Mouse (Mus musculus) forebrain, postnatal 0 days (tissue): ENCODE results near the gene Anxa7. TPM values are rescaled to one million over a fixed set of nuclear protein-coding genes. Genes with fewer than 3 reads are reported as not detected.

ENCODE experiments used
- ATAC-seq: fragments of 200-750 bp; cut with Nextera tagmentation; 2 replicates; pipeline ENCODE4 v1.8.0; 2017; ENCODE audit warnings: mild to moderate bottlenecking, moderate library complexity
- DNase-seq: peaks from one replicate; pipeline ENCODE4 v3.0.0-alpha.2; 2015
- H3K27ac ChIP-seq: fragments of 300-500 bp; sonication (generic); 2 replicates; pipeline ENCODE4 v1.5.1; 2014; ENCODE audit warnings: low read depth, mild to moderate bottlenecking, antibody characterized with exemption, low read length, moderate library complexity, mixed read lengths
- H3K27me3 ChIP-seq: fragments of 300-500 bp; sonication (generic); 2 replicates; pipeline ENCODE4 v1.6.1; 2014; ENCODE audit warnings: mild to moderate bottlenecking, low read length, mixed read lengths; ENCODE audit not compliant: insufficient read depth
- H3K36me3 ChIP-seq: fragments of 300-500 bp; sonication (generic); 2 replicates; pipeline ENCODE4 v1.6.1; 2014; ENCODE audit warnings: mild to moderate bottlenecking, moderate library complexity; ENCODE audit not compliant: insufficient read depth
- H3K4me1 ChIP-seq: fragments of 300-500 bp; sonication (generic); 2 replicates; pipeline ENCODE4 v1.6.1; 2014; ENCODE audit warnings: antibody characterized with exemption; ENCODE audit not compliant: insufficient read depth
- H3K4me2 ChIP-seq: fragments of 300-500 bp; sonication (generic); 2 replicates; pipeline ENCODE4 v1.6.1; 2014; ENCODE audit warnings: low read depth, mild to moderate bottlenecking, moderate library complexity
- H3K4me3 ChIP-seq: fragments of 300-500 bp; sonication (generic); 2 replicates; pipeline ENCODE4 v1.5.1; 2014; ENCODE audit warnings: low read depth, low read length, mixed read lengths
- H3K9ac ChIP-seq: fragments of 300-500 bp; sonication (generic); 2 replicates; pipeline ENCODE4 v1.6.1; 2014; ENCODE audit warnings: mild to moderate bottlenecking
- H3K9me3 ChIP-seq: fragments of 300-500 bp; sonication (generic); 2 replicates; pipeline ENCODE4 v1.6.1; 2016; ENCODE audit warnings: low read length
- CTCF ChIP-seq: sonication (generic); IDR thresholded peaks from 2 replicates; pipeline ENCODE4 v1.5.1; 2016; ENCODE audit warnings: antibody characterized with exemption, control low read depth, low read depth
- WGBS: fragments of 180-500 bp; shearing (Covaris S2); extraction: QIAGEN DNeasy Blood & Tissue Kit; methylation state at CpG from one replicate; pipeline ENCODE4 v1.1.7; 2014; 5-methylcytosine and 5-hydroxymethylcytosine counted together
- polyA plus RNA-seq: library from polyadenylated mRNA; unstranded; fragments of >200 nt; fragmentation: Nextera tagmentation; extraction: Ambion mirVana; gene quantifications from 2 replicates; pipeline ENCODE4 v1.2.1, GENCODE M21; 2015
- total RNA-seq: library from RNA; depleted of rRNA; stranded (reverse); fragments of >200 nt; gene quantifications from 2 replicates; pipeline ENCODE4 v1.2.3, GENCODE M21; 2014; rRNA removed

The Anxa7 gene
- total RNA-seq (36.7 and 43.0 TPM in 2 replicates), polyA plus RNA-seq (20.9 and 21.2 TPM in 2 replicates)

DNA sequence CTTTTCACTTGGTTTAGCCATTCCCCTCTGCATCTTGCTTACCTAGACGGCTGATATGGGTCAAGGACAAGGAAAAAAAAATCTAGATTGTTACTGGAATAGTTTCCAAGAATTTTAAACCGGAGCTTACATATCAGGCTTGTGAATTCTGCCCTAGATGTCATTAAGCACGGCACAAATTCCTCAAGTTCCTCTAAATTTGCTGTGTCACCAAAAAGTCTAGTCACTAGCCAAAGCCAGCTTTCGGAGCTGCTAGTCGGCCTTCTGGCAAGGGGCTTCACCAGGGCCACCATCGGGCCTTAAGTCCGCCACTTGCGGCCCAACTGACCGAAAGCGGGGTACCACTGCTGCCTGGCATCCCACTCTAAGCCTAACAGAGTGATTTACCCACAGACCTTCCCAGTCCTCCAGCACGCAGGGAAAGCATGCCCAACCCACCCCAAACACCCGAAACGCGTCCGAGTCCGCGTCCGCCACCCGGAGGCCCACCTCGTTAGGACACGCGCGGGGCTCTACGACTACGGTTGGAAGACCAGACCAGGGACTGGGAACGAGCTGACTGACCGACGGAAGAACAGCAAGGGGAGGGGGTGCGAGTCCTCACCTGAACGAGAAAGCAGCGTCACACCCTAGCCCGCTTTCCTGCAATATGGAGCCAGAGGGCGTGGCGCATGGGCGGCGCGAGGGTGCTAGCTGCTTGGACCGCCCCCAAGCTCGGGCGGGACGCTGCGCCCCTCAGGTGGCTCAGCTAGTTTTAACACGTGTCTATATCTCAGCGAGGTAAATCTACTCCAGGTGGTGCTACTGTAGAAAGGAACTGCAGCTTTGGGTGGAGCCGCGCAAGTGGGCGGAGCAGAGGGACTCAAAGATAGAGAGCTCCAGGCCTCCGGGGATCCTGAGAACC, at the start of gene Anxa7:
TSS of gene Anxa7 (minus strand) at position 843 of the 904 bp plus-strand sequence.
- no peaks in the 10 kb centered on the region for H3K4me1 ChIP-seq
- H3K4me3 ChIP-seq: peak within 1 kb of the TSS; percentile 67
- H3K9me3 ChIP-seq: no peaks in the 10 kb centered on the region
- H3K36me3 ChIP-seq: peaks cover 5% of the 10 kb centered on the region; the same call in 1 of the 2 replicates
- ATAC-seq (peak; percentile 83), DNase-seq (peak; percentile 74)
- peak within 1 kb of the TSS; percentile 46; the same call in 1 of the 2 replicates for H3K27ac ChIP-seq
- H3K9ac ChIP-seq: peak within 1 kb of the TSS; percentile 68
- H3K27me3 ChIP-seq: no peaks in the 10 kb centered on the region
- WGBS: 4% methylated on average over 48 of the region's 48 CpGs
- peak; percentile 43; the same call in 1 of the 2 replicates for TF ChIP-seq CTCF
- peak within 1 kb of the TSS; percentile 71 for H3K4me2 ChIP-seq

DNA sequence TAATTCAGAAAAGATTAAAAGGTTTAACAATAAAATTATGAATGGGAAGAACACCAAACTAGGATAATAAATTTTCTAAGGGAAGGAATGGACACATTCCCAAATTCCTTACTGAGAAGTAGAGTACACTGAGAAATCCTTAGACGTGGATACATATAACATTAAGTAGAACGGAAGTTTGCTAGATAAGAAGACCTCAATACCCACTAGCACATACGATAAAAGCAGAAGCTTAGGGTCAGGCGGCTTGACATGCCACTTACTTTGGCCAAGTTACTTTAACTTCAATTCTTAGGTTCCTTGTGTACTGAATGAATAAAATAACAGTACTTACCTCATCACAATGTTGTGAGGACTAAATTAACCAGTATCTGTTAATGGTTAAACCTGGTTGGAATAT, 49.7 kb upstream of the Anxa7 start:
- ATAC-seq: no peak
- DNase-seq: no peak
- Histone ChIP-seq H3K36me3 (no peaks in the 10 kb centered on the region), H3K4me2 (no peak overlapping the region), H3K4me1 (no peaks in the 10 kb centered on the region), H3K4me3 (no peak overlapping the region), H3K9me3 (no peaks in the 10 kb centered on the region), H3K9ac (no peak overlapping the region), H3K27ac (no peak overlapping the region), H3K27me3 (no peaks in the 10 kb centered on the region)
- TF ChIP-seq CTCF: no peak
- WGBS: 89% methylated on average over 4 of the region's 4 CpGs

DNA sequence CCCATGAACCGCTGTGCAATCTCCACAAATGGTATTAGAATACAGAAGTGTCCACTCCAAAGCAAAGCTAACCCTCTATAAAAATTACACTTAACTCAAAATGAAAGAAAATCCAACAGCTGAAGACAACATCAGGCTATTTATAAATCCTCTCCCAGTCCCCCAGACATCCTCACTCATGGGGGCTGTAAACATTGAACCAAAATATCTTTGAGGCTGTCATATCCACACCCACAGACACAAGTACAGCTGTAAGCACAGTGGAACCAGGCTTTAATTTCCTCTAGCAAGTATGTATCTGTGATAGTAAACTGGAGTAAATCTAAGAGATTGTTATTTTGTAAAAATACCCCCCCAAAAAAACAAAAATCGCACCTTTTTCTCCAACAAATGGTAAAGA, 40.2 kb upstream of the Anxa7 start:
- DNase-seq: no peak

DNA sequence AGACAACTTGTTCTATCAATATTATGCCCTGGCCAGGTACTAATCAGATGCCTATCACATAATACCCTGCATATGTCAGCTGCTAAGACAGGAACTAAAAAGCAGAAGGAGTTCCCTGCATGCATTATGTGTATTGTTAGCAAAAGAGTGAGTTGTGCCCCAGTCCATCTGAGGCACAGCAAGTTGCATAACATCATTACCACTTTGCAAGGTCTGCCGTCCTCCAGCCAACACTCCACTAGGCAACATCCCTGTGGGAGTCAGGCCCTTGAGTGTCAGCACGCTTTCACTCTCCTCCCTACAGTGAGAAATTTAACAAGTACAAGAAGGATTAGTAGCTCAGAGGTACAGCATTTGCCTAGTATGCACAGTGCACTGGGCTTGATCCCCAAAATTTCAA, 28.5 kb upstream of the Anxa7 start:
- H3K27ac ChIP-seq: no peak overlapping the region
- WGBS: 69% methylated on average over 2 of the region's 2 CpGs
- ATAC-seq: no peak

More for the DNA sequence above, 40.2 kb upstream of the Anxa7 start:
- H3K4me3 ChIP-seq: no peak overlapping the region
- H3K9me3 ChIP-seq: no peaks in the 10 kb centered on the region
- H3K9ac ChIP-seq: no peak overlapping the region
- H3K4me2 ChIP-seq: no peak overlapping the region
- no peak for ATAC-seq
- H3K36me3 ChIP-seq: peaks cover 19% of the 10 kb centered on the region
- no peaks in the 10 kb centered on the region for H3K4me1 ChIP-seq
- 93% methylated on average over 2 of the region's 2 CpGs for WGBS
- no peak overlapping the region for H3K27ac ChIP-seq
- TF ChIP-seq CTCF: no peak
- no peaks in the 10 kb centered on the region for H3K27me3 ChIP-seq

DNA sequence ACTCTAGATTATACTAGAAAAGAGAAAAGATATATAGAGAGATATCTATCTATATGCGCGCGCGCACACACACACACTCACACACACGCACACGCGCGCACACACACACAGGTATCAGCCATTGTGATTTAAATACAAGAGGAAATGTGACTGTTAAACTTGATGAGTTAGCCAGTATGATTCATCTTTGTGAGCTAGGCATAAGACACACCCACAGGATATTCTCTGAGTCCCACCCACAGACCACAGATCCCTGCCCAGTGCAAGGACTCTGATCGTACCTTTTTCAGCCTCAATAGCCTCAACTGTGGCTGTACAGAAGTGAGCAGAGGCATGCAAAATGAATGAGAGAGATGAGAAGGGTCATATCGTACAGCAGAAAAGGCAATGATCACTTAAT, 23.0 kb upstream of the Anxa7 start:
- Histone ChIP-seq H3K27me3 (no peaks in the 10 kb centered on the region), H3K36me3 (peaks cover 15% of the 10 kb centered on the region), H3K9me3 (no peaks in the 10 kb centered on the region), H3K4me1 (no peaks in the 10 kb centered on the region), H3K4me2 (no peak overlapping the region), H3K9ac (no peak overlapping the region), H3K27ac (no peak overlapping the region), H3K4me3 (no peak overlapping the region)
- ATAC-seq (no peak), DNase-seq (no peak)
- WGBS: 96% methylated on average over 10 of the region's 10 CpGs
- TF ChIP-seq CTCF: no peak

More for the DNA sequence above, 28.5 kb upstream of the Anxa7 start:
- DNase-seq: no peak
- Histone ChIP-seq H3K9me3 (no peaks in the 10 kb centered on the region), H3K4me1 (no peaks in the 10 kb centered on the region), H3K4me2 (no peak overlapping the region), H3K4me3 (no peak overlapping the region), H3K9ac (no peak overlapping the region), H3K36me3 (peaks cover 11% of the 10 kb centered on the region; the same call in 1 of the 2 replicates), H3K27me3 (no peaks in the 10 kb centered on the region)
- TF ChIP-seq CTCF: no peak

DNA sequence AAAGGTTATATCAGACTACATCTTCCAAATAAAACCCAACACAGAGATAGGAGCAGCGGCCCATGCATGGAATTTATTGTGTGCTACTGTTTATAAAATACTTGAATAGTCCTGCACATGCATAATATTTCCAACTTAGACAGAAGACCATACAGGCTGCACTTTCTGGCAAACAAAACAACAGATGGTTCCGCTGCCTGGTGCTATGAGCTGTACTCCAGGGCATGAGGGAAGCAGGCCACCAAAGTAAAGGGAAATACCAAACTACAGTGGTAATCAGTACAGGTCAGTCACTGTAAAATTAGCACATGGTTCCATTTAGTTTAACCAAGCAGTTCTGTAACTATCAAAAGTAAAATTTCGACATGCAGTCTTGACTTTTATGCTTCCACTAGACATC, 20.0 kb upstream of the Anxa7 start:
- Histone ChIP-seq H3K36me3 (peaks cover 19% of the 10 kb centered on the region), H3K9ac (no peak overlapping the region), H3K9me3 (no peaks in the 10 kb centered on the region), H3K4me1 (no peaks in the 10 kb centered on the region), H3K4me3 (no peak overlapping the region), H3K27me3 (no peaks in the 10 kb centered on the region), H3K4me2 (no peak overlapping the region), H3K27ac (no peak overlapping the region)
- 77% methylated on average over 3 of the region's 3 CpGs for WGBS
- ATAC-seq: no peak
- DNase-seq: no peak
- no peak for TF ChIP-seq CTCF

DNA sequence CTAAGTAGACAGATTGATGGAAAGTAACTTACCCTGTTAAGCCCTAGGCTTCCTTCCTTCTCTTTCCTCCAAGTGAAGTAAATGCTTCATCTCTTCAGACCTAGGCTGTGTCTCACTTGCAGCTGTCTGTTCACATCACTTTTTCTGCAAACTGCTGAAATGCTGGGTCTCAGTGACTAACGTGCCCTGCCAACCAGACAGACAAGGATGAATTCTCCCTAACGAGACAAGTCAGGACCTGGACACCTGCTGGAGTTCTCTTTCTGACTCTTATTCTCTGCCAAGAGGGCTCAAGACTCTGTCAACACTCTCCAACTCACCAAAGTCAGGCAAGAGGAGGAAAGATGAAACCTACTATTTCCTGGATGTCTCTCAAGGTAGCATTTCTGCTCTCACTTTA, 16.7 kb upstream of the Anxa7 start, which contains the start of gene Mss51:
TSS of gene Mss51 (minus strand) at position 299 of the 400 bp plus-strand sequence.
- H3K9me3 ChIP-seq: no peaks in the 10 kb centered on the region
- H3K36me3 ChIP-seq: peaks cover 14% of the 10 kb centered on the region
- 50% methylated on average over 2 of the region's 2 CpGs for WGBS
- no peak within 1 kb of the TSS for H3K27ac ChIP-seq
- DNase-seq (no peak), ATAC-seq (no peak)
- H3K4me1 ChIP-seq: no peaks in the 10 kb centered on the region
- no peaks in the 10 kb centered on the region for H3K27me3 ChIP-seq
- no peak within 1 kb of the TSS for H3K4me2 ChIP-seq
- H3K4me3 ChIP-seq: no peak within 1 kb of the TSS
- TF ChIP-seq CTCF: no peak
- H3K9ac ChIP-seq: no peak within 1 kb of the TSS
